In genomic region chr5:28323822-28324221, GRCm38 (mm10) we compare ENCODE assay signal across 20 mouse cellular contexts.
"Had no signal": no experiment of that assay in that cellular context is flagged by ENCODE, and none has a peak within 500 bp of the region (broad histone marks: within the 10 kb centered on the region; RNA-seq: fewer than 3 reads in every experiment).

No protein-coding gene starts in this region.

- H3K27me3 ChIP-seq: heart, embryonic 13.5 days; heart, embryonic 15.5 days; hindbrain, embryonic 12.5 days; intestine, embryonic 15.5 days; kidney, embryonic 15.5 days; limb, embryonic 12.5 days; liver, embryonic 13.5 days had no signal

- H3K36me3 ChIP-seq: heart, embryonic 13.5 days; heart, embryonic 15.5 days; hindbrain, embryonic 12.5 days; intestine, embryonic 15.5 days; kidney, embryonic 15.5 days; limb, embryonic 12.5 days; liver, embryonic 13.5 days had no signal

- DNase-seq: gastrocnemius, adult 2 months; gastrocnemius, postnatal 10 days; gastrocnemius, postnatal 25 days; heart, adult 11 months; heart, adult 2 months; heart, postnatal 14 days; heart, postnatal 36 days; kidney, adult 11 months; kidney, adult 2 months; kidney, postnatal 14 days; liver; liver, embryonic 13.5 days had no signal

- ATAC-seq: hindbrain, embryonic 16.5 days; inflammation-experienced regulatory T-cells, adult 6 months; intestine, embryonic 15.5 days had no signal
